Mouse (Mus musculus) heart, adult 2 months (tissue): ENCODE data around the gene Tcl1b3.

Source experiments
- CTCF ChIP-seq: fragments of 200-600 bp; IDR thresholded peaks from 2 replicates; pipeline ENCODE4 v1.8.1; 2022; ENCODE audit warnings: antibody characterized with exemption, mild to moderate bottlenecking, moderate library complexity
- EP300 ChIP-seq: fragments of 200-500 bp; IDR thresholded peaks from 2 replicates; pipeline ENCODE4 v1.6.1; 2011; ENCODE audit warnings: low read depth, low read length, control low read depth; ENCODE audit not compliant: insufficient read depth

DNA sequence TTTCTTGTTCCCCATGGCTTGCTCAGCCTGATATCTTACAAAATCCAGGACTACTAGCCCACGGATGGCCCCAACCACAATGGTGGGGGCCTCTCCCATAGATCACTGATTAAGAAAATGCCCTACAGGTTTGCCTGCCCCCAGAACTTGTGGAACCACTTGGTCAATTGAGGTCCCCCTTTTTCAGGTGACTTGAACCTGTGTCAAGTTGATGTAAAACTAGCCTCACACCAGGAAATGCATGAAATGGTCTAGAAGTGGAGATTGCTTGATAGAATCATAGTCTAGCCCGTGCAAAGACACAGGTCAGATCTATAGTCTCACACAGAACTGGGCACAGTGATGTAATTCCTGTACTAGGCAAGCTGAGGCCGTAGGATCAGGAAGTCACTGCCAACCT, 45.1 kb upstream of the Tcl1b3 start, which contains the start of gene Tcl1b2:
- TF ChIP-seq CTCF (no peak), EP300 (no peak)
